Mouse (Mus musculus): ENCODE data around the gene Smr2.
"Not testable (repeated sequence)": the region's sequence is repeated elsewhere in the genome, so short reads cannot be mapped to it uniquely, and the experiment has no call there.

Gene Smr2

DNA sequence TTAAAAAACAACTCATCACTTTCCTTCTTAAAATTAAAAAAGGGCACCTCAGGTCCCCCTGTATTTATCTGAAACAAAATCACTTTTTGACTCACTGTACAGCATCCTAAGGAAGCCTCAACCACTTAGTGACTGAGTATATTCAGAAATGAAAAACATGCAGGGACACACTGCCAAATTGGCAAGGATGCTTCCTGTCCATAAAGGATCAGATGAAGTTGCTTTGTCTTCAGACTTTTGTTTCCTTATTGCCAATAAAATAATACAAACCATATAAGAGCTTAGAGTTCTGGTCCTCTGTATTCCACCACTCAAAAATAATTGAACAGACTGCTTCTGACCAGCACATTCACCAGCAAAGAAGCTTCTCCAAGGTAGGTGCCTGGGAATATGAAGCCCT lies at the start of gene Smr2:
TSS of gene Smr2 (plus strand) at position 301 of the 400 bp plus-strand sequence.
- DNase-seq, result not testable (repeated sequence)

DNA sequence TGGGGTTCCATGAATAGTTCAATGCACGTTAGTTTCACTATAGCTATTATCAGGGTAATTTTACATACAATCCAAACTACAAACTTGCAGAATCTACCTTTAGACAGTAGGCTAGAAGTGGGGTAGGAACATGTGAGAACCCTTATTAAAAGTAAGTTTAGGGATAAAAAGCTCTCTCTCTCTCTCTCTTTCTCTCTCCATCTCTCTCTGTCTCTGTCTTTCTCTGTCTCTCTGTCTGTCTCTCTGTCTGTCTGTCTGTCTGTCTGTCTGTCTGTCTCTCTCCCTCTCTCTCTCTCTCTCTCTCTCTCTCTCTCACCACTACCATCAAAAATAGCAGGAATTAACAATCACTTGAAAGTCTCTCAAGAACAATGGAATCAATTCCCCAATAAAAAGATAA lies 25.1 kb downstream of the Smr2 start, which contains the start of gene Gm11116:
TSS of gene Gm11116 (minus strand) at position 101 of the 400 bp plus-strand sequence.
- DNase-seq, result no peak

DNA sequence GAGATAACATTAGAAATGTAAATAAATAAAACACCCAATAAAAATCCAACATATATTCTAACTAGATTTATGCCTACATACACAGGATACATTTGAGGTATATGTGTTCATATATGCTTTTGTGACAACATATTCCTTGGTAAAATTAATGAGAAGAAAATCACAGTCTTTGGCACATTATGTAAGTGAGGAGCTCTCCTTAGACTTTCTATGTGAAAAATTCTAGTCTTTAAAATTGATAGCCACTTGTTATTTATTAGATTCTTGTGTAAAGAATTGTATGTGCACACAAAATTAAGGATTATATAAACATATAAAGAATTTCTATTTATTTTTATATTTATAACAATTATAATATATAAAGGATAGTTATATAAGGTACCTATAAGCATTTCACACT lies 67.6 kb downstream of the Smr2 start, which contains the start of gene Gm11115:
TSS of gene Gm11115 (minus strand) at position 101 of the 400 bp plus-strand sequence.
- DNase-seq, result no peak

Data from retina, postnatal 1 day (tissue).